Comparison of ENCODE assay signal across 16 mouse cellular contexts in the genomic region with DNA sequence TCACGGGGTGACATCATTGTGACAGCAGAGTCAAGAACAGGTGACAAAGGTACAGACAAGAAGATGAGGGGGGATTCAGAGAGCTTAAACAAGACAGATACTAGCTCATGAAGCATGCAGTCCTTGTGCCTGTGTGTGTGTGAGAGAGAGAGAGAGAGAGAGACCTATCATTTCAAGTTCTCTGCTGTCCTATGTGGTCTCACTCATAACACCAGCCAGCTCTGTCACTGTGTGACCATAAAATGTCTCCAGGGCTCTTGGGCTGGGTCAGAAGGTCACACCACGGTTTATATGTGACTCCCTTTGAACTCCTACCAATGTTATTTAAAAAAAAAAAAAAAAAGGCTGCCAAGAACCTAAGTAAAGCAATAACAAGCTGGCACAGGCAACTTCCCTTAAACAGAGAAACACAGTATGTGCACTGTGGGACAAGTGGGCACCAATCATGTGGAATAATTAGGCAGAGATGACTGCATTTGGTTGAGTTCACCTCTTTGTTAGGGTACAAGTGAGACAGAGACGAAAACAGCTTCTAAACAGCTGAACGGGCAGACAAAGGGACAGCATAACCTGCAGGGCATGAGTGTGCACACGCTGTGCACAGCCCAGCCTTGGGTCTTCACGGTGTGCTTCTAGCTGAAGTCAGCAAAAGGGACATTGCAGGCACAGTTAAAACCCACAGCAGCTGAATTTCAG. TPM values are rescaled to one million over a fixed set of nuclear protein-coding genes. Genes with fewer than 3 reads are reported as not detected.
A peak's percentile ranks its signal among the peaks of the same experiment; 100 is the strongest.
DNase-seq lines count a peak whose midpoint lies in the region; ATAC-seq lines count a peak whose summit lies in the region.
"Had no signal": no experiment of that assay in that cellular context is flagged by ENCODE, and none has a peak within 500 bp of the region (broad histone marks: within the 10 kb centered on the region; RNA-seq: fewer than 3 reads in every experiment).

No protein-coding gene starts in this region.

- no peaks in the 10 kb centered on the region for H3K27me3 ChIP-seq in neural tube, embryonic 12.5 days (replicated peaks)
- H3K27me3 ChIP-seq in neural tube, embryonic 15.5 days (replicated peaks) = no peaks in the 10 kb centered on the region
- no peaks in the 10 kb centered on the region for H3K27me3 ChIP-seq in hindbrain, embryonic 16.5 days (replicated peaks; ENCODE audit: control insufficient read depth, insufficient read depth, low read length)
- H3K27me3 ChIP-seq: embryonic facial prominence, embryonic 12.5 days had no signal

- ATAC-seq in neural tube, embryonic 12.5 days (ENCODE audit: low FRiP score, low read depth) = peak; percentile 78
- ATAC-seq in neural tube, embryonic 15.5 days (ENCODE audit: low FRiP score) = no peak; the same call in 1 of the 2 replicates
- peak; percentile 70 for ATAC-seq in hindbrain, embryonic 16.5 days

- peak; percentile 33 for DNase-seq in embryo, embryonic 10.5 days (ENCODE audit: low spot score)
- no peak for DNase-seq in embryo, embryonic 9.5 days (ENCODE audit: extremely low spot score)
- no peak for DNase-seq in lung, postnatal 25 days (ENCODE audit: low spot score)
- no peak for DNase-seq in ovary, postnatal 36 days (ENCODE audit: low spot score)
- no peak for DNase-seq in cerebellum, adult 11-12 months
- DNase-seq: cerebellum, adult 9-10 months; gastrocnemius, postnatal 14 days; lung, postnatal 14 days; thymus, postnatal 36 days had no signal

- H3K4me2 ChIP-seq in neural tube, embryonic 12.5 days (replicated peaks) = no peak overlapping the region
- no peak overlapping the region for H3K4me2 ChIP-seq in neural tube, embryonic 15.5 days
- H3K4me2 ChIP-seq in hindbrain, embryonic 16.5 days (ENCODE audit: low read length) = no peak overlapping the region
- H3K4me2 ChIP-seq: embryonic facial prominence, embryonic 12.5 days; heart, embryonic 11.5 days had no signal

- H3K4me3 ChIP-seq in neural tube, embryonic 12.5 days = no peak overlapping the region
- H3K4me3 ChIP-seq in neural tube, embryonic 15.5 days (replicated peaks) = no peak overlapping the region
- no peak overlapping the region for H3K4me3 ChIP-seq in hindbrain, embryonic 16.5 days (ENCODE audit: low read length)
- H3K4me3 ChIP-seq: embryonic facial prominence, embryonic 12.5 days had no signal

- 25% methylated on average over 6 of the region's 6 CpGs for WGBS in neural tube, embryonic 12.5 days
- 22% methylated on average over 6 of the region's 6 CpGs for WGBS in neural tube, embryonic 15.5 days
- 25% methylated on average over 6 of the region's 6 CpGs for WGBS in hindbrain, embryonic 16.5 days

- peaks cover 7% of the 10 kb centered on the region; the same call in 1 of the 2 replicates for H3K4me1 ChIP-seq in neural tube, embryonic 12.5 days
- peaks cover 5% of the 10 kb centered on the region; the same call in 1 of the 2 replicates for H3K4me1 ChIP-seq in neural tube, embryonic 15.5 days
- no peaks in the 10 kb centered on the region; the same call in 1 of the 2 replicates for H3K4me1 ChIP-seq in hindbrain, embryonic 16.5 days (ENCODE audit: control insufficient read depth, insufficient read depth, low read depth, low read length)
- H3K4me1 ChIP-seq: embryonic facial prominence, embryonic 12.5 days had no signal

- H3K9ac ChIP-seq in neural tube, embryonic 12.5 days = no peak overlapping the region
- no peak overlapping the region for H3K9ac ChIP-seq in neural tube, embryonic 15.5 days (replicated peaks)
- H3K9ac ChIP-seq in hindbrain, embryonic 16.5 days (ENCODE audit: low read depth, low read length) = no peak overlapping the region
- H3K9ac ChIP-seq: embryonic facial prominence, embryonic 12.5 days; liver, embryonic 14.5 days had no signal

- no peaks in the 10 kb centered on the region for H3K9me3 ChIP-seq in neural tube, embryonic 12.5 days
- H3K9me3 ChIP-seq in neural tube, embryonic 15.5 days (replicated peaks) = no peaks in the 10 kb centered on the region
- no peaks in the 10 kb centered on the region for H3K9me3 ChIP-seq in hindbrain, embryonic 16.5 days (ENCODE audit: control insufficient read depth, low read length)
- H3K9me3 ChIP-seq: embryonic facial prominence, embryonic 12.5 days had no signal

- H3K36me3 ChIP-seq in neural tube, embryonic 12.5 days = peaks cover 76% of the 10 kb centered on the region
- H3K36me3 ChIP-seq in neural tube, embryonic 15.5 days = peaks cover 90% of the 10 kb centered on the region
- peaks cover 51% of the 10 kb centered on the region for H3K36me3 ChIP-seq in hindbrain, embryonic 16.5 days (ENCODE audit: control insufficient read depth, insufficient read depth, low read length)

- H3K27ac ChIP-seq in neural tube, embryonic 12.5 days = no peak overlapping the region
- no peak overlapping the region; the same call in 1 of the 2 replicates for H3K27ac ChIP-seq in neural tube, embryonic 15.5 days (replicated peaks)
- H3K27ac ChIP-seq in hindbrain, embryonic 16.5 days (ENCODE audit: low read depth, low read length) = no peak overlapping the region
- H3K27ac ChIP-seq: embryonic facial prominence, embryonic 12.5 days; kidney, postnatal 0 days; liver, embryonic 14.5 days had no signal

RNA-seq across cellular contexts. Expression of gene Dzip1, which starts 21.2 kb away (rescaled TPM):
- polyA plus RNA-seq in neural tube, embryonic 12.5 days (2016; fragmentation: Nextera tagmentation; extraction: Ambion mirVana) = 40.0 and 49.7 TPM in 2 replicates
- polyA plus RNA-seq in neural tube, embryonic 15.5 days (2015; fragmentation: Nextera tagmentation; extraction: Ambion mirVana) = 86.1 and 100 TPM in 2 replicates
- polyA plus RNA-seq in hindbrain, embryonic 16.5 days (2015; fragmentation: Nextera tagmentation; extraction: Ambion mirVana) = 85.8 and 93.5 TPM in 2 replicates

RNA-seq across cellular contexts. Expression of gene Dnajc3, which starts 33.8 kb away (rescaled TPM):
- 25.6 and 26.4 TPM in 2 replicates for polyA plus RNA-seq in neural tube, embryonic 12.5 days (2016; fragmentation: Nextera tagmentation; extraction: Ambion mirVana)
- polyA plus RNA-seq in neural tube, embryonic 15.5 days (2015; fragmentation: Nextera tagmentation; extraction: Ambion mirVana) = 22.6 and 26.8 TPM in 2 replicates
- polyA plus RNA-seq in hindbrain, embryonic 16.5 days (2015; fragmentation: Nextera tagmentation; extraction: Ambion mirVana) = 22.5 and 24.8 TPM in 2 replicates
